15 mouse cellular contexts compared by ENCODE assay signal in genomic region chr2:28566545-28566944, GRCm38 (mm10). TPM values are rescaled to one million over a fixed set of nuclear protein-coding genes. Genes with fewer than 3 reads are reported as not detected.
DNase-seq lines count a peak whose midpoint lies in the region; ATAC-seq and TF ChIP-seq lines count a peak whose summit lies in the region.
"Had no signal": no experiment of that assay in that cellular context is flagged by ENCODE, and none has a peak within 500 bp of the region (broad histone marks: within the 10 kb centered on the region; RNA-seq: fewer than 3 reads in every experiment).

No protein-coding gene starts in this region.

- no peak overlapping the region for H3K9ac ChIP-seq in kidney, embryonic 16.5 days (replicated peaks; ENCODE audit: low read length)
- H3K9ac ChIP-seq in heart, postnatal 0 days (replicated peaks; ENCODE audit: low read depth, low read length): no peak overlapping the region
- H3K9ac ChIP-seq: forebrain, postnatal 0 days had no signal

- H3K27ac ChIP-seq in gastrocnemius, adult 2 months: 0 out of 2 replicates have a peak overlapping the region, but pooled peaks have one; percentile 24
- peak overlapping the region; percentile 35 for H3K27ac ChIP-seq in kidney, adult 2 months (ENCODE audit: insufficient read depth, low read depth, low read length)
- H3K27ac ChIP-seq in kidney, embryonic 16.5 days (ENCODE audit: low read length): no peak overlapping the region
- no peak overlapping the region for H3K27ac ChIP-seq in heart, postnatal 0 days (ENCODE audit: low read depth)

- no peak for TF ChIP-seq POLR2A in kidney, adult 2 months (IDR thresholded peaks at IDR 0.05; ENCODE audit: low read depth, low read length)

- no peak overlapping the region for H3K4me3 ChIP-seq in gastrocnemius, adult 2 months
- no peak overlapping the region for H3K4me3 ChIP-seq in kidney, adult 2 months (ENCODE audit: insufficient read depth, low read depth, low read length)
- no peak overlapping the region for H3K4me3 ChIP-seq in kidney, embryonic 16.5 days (ENCODE audit: low read length)
- no peak overlapping the region for H3K4me3 ChIP-seq in heart, postnatal 0 days (ENCODE audit: low read depth, low read length)

- DNase-seq in gastrocnemius, adult 2 months: no peak
- DNase-seq in gastrocnemius, adult 8-10 months (ENCODE audit: low spot score in 2 of 2): no peak
- DNase-seq in kidney, adult 2 months: peak; percentile 74
- peak; percentile 67 for DNase-seq in Muller cell, postnatal 12 days (ENCODE audit: inconsistent ontology term)
- peak; percentile 14 for DNase-seq in heart, postnatal 0 days (ENCODE audit: low spot score)
- DNase-seq in frontal cortex, postnatal 25 days (ENCODE audit: low spot score in 2 of 2): no peak
- DNase-seq in cerebellum, postnatal 10 days: no peak
- DNase-seq: cerebellum, adult 2 months; forebrain, postnatal 0 days; spleen, adult 18-20 months had no signal

- no peaks in the 10 kb centered on the region for H3K9me3 ChIP-seq in kidney, embryonic 16.5 days (ENCODE audit: low read length)
- H3K9me3 ChIP-seq in heart, postnatal 0 days (replicated peaks; ENCODE audit: control insufficient read depth, low read length): no peaks in the 10 kb centered on the region

- no peaks in the 10 kb centered on the region for H3K27me3 ChIP-seq in kidney, adult 2 months (replicated peaks; ENCODE audit: control insufficient read depth, insufficient read depth, low read length)
- no peaks in the 10 kb centered on the region for H3K27me3 ChIP-seq in kidney, embryonic 16.5 days (ENCODE audit: insufficient read depth, low read length)
- H3K27me3 ChIP-seq in heart, postnatal 0 days (ENCODE audit: control insufficient read depth, insufficient read depth, low read length): no peaks in the 10 kb centered on the region

- TF ChIP-seq EP300 in heart, postnatal 0 days (IDR thresholded peaks at IDR 0.05; ENCODE audit: low read depth): no peak

- H3K36me3 ChIP-seq in kidney, adult 2 months (ENCODE audit: control insufficient read depth, insufficient read depth, low read length): no peaks in the 10 kb centered on the region
- peaks cover 60% of the 10 kb centered on the region for H3K36me3 ChIP-seq in kidney, embryonic 16.5 days (ENCODE audit: insufficient read depth, low read length)
- peaks cover 58% of the 10 kb centered on the region for H3K36me3 ChIP-seq in heart, postnatal 0 days (replicated peaks; ENCODE audit: control insufficient read depth, insufficient read depth, low read length)

- H3K4me2 ChIP-seq in kidney, embryonic 16.5 days (replicated peaks; ENCODE audit: low read depth, low read length): no peak overlapping the region
- no peak overlapping the region for H3K4me2 ChIP-seq in heart, postnatal 0 days (ENCODE audit: low read depth, low read length)
- H3K4me2 ChIP-seq: liver, embryonic 11.5 days had no signal

- 59% methylated on average over 5 of the region's 5 CpGs for WGBS in kidney, adult 2 months
- WGBS in kidney, embryonic 16.5 days: 64% methylated on average over 5 of the region's 5 CpGs
- WGBS in heart, postnatal 0 days: 72% methylated on average over 5 of the region's 5 CpGs

- TF ChIP-seq CTCF in gastrocnemius, adult 2 months (IDR thresholded peaks at IDR 0.05): no peak
- TF ChIP-seq CTCF in kidney, adult 2 months (conservative IDR thresholded peaks at IDR 0.05; ENCODE audit: insufficient read depth, insufficient read length, low read depth, low read length): no peak
- no peak for TF ChIP-seq CTCF in heart, postnatal 0 days (IDR thresholded peaks at IDR 0.05; ENCODE audit: low read depth)

- intact Hi-C loops in gastrocnemius, adult 2 months (cut with DNase I): no loop called here

- H3K4me1 ChIP-seq in kidney, adult 2 months (ENCODE audit: control insufficient read depth, insufficient read depth, low read length): no peaks in the 10 kb centered on the region
- no peaks in the 10 kb centered on the region for H3K4me1 ChIP-seq in kidney, embryonic 16.5 days (ENCODE audit: insufficient read depth, low read length)
- H3K4me1 ChIP-seq in heart, postnatal 0 days (ENCODE audit: control insufficient read depth, insufficient read depth): no peaks in the 10 kb centered on the region

- ATAC-seq in kidney, embryonic 16.5 days (ENCODE audit: low FRiP score, low TSS enrichment): no peak
- peak; percentile 38; the same call in 1 of the 2 replicates for ATAC-seq in heart, postnatal 0 days (ENCODE audit: insufficient read depth, low read depth)
- ATAC-seq: forebrain, postnatal 0 days had no signal

RNA-seq across cellular contexts. Expression of gene Cel, which starts 3.3 kb away (rescaled TPM):
- not detected for total RNA-seq in gastrocnemius, adult 2 months (2021)
- total RNA-seq in gastrocnemius, adult 8-10 months (2022): not detected
- polyA plus RNA-seq in kidney, adult 2 months (2012; rRNA removed): 0.15 TPM in 1 of 2 replicates, not detected in the other
- polyA plus RNA-seq in kidney, embryonic 16.5 days (2015; fragmentation: Nextera tagmentation; extraction: Ambion mirVana): not detected in 2 replicates
- not detected in 2 replicates for total RNA-seq in heart, postnatal 0 days (2014; rRNA removed; ENCODE audit: low replicate concordance)
- not detected in 2 replicates for polyA plus RNA-seq in heart, postnatal 0 days (2015; fragmentation: Nextera tagmentation; extraction: Ambion mirVana)
- total RNA-seq: forebrain, postnatal 0 days; left cerebral cortex, adult 18-20 months; megakaryocyte, adult 5-6 weeks had no signal
- polyA plus RNA-seq: forebrain, postnatal 0 days; liver, embryonic 11.5 days had no signal

RNA-seq across cellular contexts. Expression of gene Gtf3c5, which starts 17.0 kb away (rescaled TPM):
- 1 to 10 TPM; 7.2 to 8.0 TPM for total RNA-seq in gastrocnemius, adult 2 months (2021)
- 1 to 10 TPM; 6.5 to 8.2 (median 7.4) TPM for total RNA-seq in gastrocnemius, adult 8-10 months (2022)
- 20.4 and 20.8 TPM in 2 replicates for polyA plus RNA-seq in kidney, adult 2 months (2012; rRNA removed)
- 48.5 and 49.7 TPM in 2 replicates for polyA plus RNA-seq in kidney, embryonic 16.5 days (2015; fragmentation: Nextera tagmentation; extraction: Ambion mirVana)
- total RNA-seq in heart, postnatal 0 days (2014; rRNA removed; ENCODE audit: low replicate concordance): 14.0 and 14.3 TPM in 2 replicates
- 12.4 and 12.7 TPM in 2 replicates for polyA plus RNA-seq in heart, postnatal 0 days (2015; fragmentation: Nextera tagmentation; extraction: Ambion mirVana)

RNA-seq across cellular contexts. Expression of gene Ralgds, which starts 53.6 kb away (rescaled TPM):
- 10 to 100 TPM in 1 of 2 experiments, 1 to 10 TPM in 1; 9.9 to 10.1 TPM for total RNA-seq in gastrocnemius, adult 2 months (2021)
- total RNA-seq in gastrocnemius, adult 8-10 months (2022): 10 to 100 TPM in 2 of 4 experiments, 1 to 10 TPM in 2; 8.1 to 11.1 (median 9.4) TPM
- polyA plus RNA-seq in kidney, adult 2 months (2012; rRNA removed): 24.6 and 32.3 TPM in 2 replicates
- polyA plus RNA-seq in kidney, embryonic 16.5 days (2015; fragmentation: Nextera tagmentation; extraction: Ambion mirVana): 24.7 and 28.7 TPM in 2 replicates
- total RNA-seq in heart, postnatal 0 days (2014; rRNA removed; ENCODE audit: low replicate concordance): 34.9 and 35.7 TPM in 2 replicates
- 12.2 and 13.1 TPM in 2 replicates for polyA plus RNA-seq in heart, postnatal 0 days (2015; fragmentation: Nextera tagmentation; extraction: Ambion mirVana)

RNA-seq across cellular contexts. Expression of gene Gfi1b, which starts 55.2 kb away (rescaled TPM):
- not detected for total RNA-seq in gastrocnemius, adult 2 months (2021)
- total RNA-seq in gastrocnemius, adult 8-10 months (2022): not detected
- polyA plus RNA-seq in kidney, adult 2 months (2012; rRNA removed): 0.06 and 0.30 TPM in 2 replicates
- 0.33 and 0.42 TPM in 2 replicates for polyA plus RNA-seq in kidney, embryonic 16.5 days (2015; fragmentation: Nextera tagmentation; extraction: Ambion mirVana)
- total RNA-seq in heart, postnatal 0 days (2014; rRNA removed; ENCODE audit: low replicate concordance): not detected in 2 replicates
- 0.23 TPM in 1 of 2 replicates, not detected in the other for polyA plus RNA-seq in heart, postnatal 0 days (2015; fragmentation: Nextera tagmentation; extraction: Ambion mirVana)
- total RNA-seq: forebrain, postnatal 0 days; left cerebral cortex, adult 18-20 months had no signal
- polyA plus RNA-seq: forebrain, postnatal 0 days; intestine, embryonic 14.5 days had no signal

Comparison
In these comparisons a context has a peak if more than half of its experiments do, and no peak if none do; other contexts are left out.
1. H3K27ac ChIP-seq: peak in gastrocnemius, adult 2 months (single experiment) and kidney, adult 2 months (single experiment); none in kidney, embryonic 16.5 days (single experiment) and heart, postnatal 0 days (single experiment).
2. DNase-seq: peak in kidney, adult 2 months (single experiment), Muller cell, postnatal 12 days (single experiment) and heart, postnatal 0 days (single experiment); none in gastrocnemius, adult 2 months (single experiment), gastrocnemius, adult 8-10 months (0 of 2), frontal cortex, postnatal 25 days (0 of 2) and cerebellum, postnatal 10 days (0 of 2).